Mouse (Mus musculus) bone marrow, adult 2 months (tissue): Measurements from ENCODE around the gene Psd. TPM values are rescaled to one million over a fixed set of nuclear protein-coding genes. Genes with fewer than 3 reads are reported as not detected.

ENCODE experiments used
- H3K27ac ChIP-seq: fragments of 200-500 bp; 2 replicates; pipeline ENCODE4 v1.5.1; 2012; ENCODE audit warnings: low read depth, mild to moderate bottlenecking, control low read depth, inconsistent platforms, low read length; ENCODE audit not compliant: control insufficient read depth, poor library complexity, insufficient read depth
- H3K4me1 ChIP-seq: fragments of 200-500 bp; 2 replicates; pipeline ENCODE4 v1.6.1; 2011; ENCODE audit warnings: low read length; ENCODE audit not compliant: control insufficient read depth, insufficient read depth
- H3K4me3 ChIP-seq: fragments of 200-500 bp; replicated peaks from 2 replicates; pipeline ENCODE3; 2011; ENCODE audit warnings: mild to moderate bottlenecking, low read depth, low read length, control low read depth; ENCODE audit not compliant: control insufficient read depth
- CTCF ChIP-seq: fragments of 200-500 bp; IDR thresholded peaks from 2 replicates; pipeline ENCODE4 v1.5.1; 2011; ENCODE audit warnings: low read length, control low read depth; ENCODE audit not compliant: control insufficient read depth, insufficient read depth
- POLR2A ChIP-seq: fragments of 200-500 bp; IDR thresholded peaks from 2 replicates; pipeline ENCODE4 v1.6.1; 2011; ENCODE audit warnings: low read depth, mild to moderate bottlenecking, control low read depth, low read length, borderline replicate concordance; ENCODE audit not compliant: control insufficient read depth
- WGBS: fragments of 180-500 bp; shearing (Covaris S2); methylation state at CpG from one replicate; pipeline ENCODE4 v1.1.7; 2018; 5-methylcytosine and 5-hydroxymethylcytosine counted together
- polyA plus RNA-seq: library from polyadenylated mRNA; stranded (reverse); fragments of >200 nt; gene quantifications from 2 replicates; pipeline ENCODE4 v1.2.4, GENCODE M21; 2011; ENCODE audit warnings: low replicate concordance; ENCODE audit not compliant: missing spikeins, insufficient read depth, insufficient read length

Psd gene
- polyA plus RNA-seq, 1 experiment, result 4.8 TPM

GRCm38 (mm10) chr19:46321101-46321943, 5.6 kb downstream of the Psd start:
- no peak overlapping the region for H3K27ac ChIP-seq
- no peaks in the 10 kb centered on the region for H3K4me1 ChIP-seq
- no peak overlapping the region for H3K4me3 ChIP-seq
- 27% methylated on average over 6 of the region's 6 CpGs for WGBS
- TF ChIP-seq CTCF, result no peak
- TF ChIP-seq POLR2A, result no peak

GRCm38 (mm10) chr19:46320076-46320785, 6.7 kb downstream of the Psd start:
- WGBS, result 71% methylated on average over 8 of the region's 8 CpGs
- Histone ChIP-seq H3K4me3 (no peak overlapping the region), H3K27ac (no peak overlapping the region), H3K4me1 (peaks cover 1% of the 10 kb centered on the region; the same call in 1 of the 2 replicates)
- no peak for TF ChIP-seq POLR2A
- TF ChIP-seq CTCF, result no peak

DNA sequence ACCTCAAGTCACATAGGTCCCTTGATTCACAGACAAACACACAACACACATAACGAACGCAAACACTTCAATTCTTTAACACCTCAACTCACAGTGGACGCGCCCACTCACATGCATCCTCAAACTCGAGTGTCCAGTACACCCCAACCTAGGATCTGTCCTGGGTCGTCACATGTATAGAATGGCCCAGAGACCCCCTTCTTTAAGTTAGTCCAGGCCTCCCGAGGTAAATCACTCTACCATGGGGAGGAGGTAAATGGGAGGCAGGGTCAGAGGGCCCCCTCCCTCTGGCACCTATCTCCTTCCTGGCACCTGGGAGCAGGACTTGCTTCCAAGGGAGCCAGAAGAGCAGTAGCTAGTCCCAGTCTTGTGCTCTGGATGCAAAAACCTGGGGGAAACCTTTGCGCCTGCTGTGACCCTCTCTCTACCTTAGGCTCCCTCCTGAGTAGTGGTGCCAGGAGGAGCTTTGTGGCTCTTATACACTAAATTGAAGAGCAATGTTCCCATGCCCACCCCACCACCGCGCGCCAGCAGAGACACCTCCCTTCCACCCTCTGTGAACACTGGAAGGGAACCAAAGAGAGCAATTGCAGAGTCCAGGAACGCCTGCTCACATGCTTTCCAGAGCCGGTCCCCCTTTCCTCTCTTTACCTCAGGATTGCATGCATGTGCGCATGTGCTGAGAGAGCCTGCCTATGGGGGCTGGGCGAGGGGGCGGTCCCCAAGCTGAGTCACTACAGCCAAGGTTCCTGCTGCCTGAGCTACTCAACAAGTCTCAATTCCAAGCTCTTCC, 8.2 kb downstream of the Psd start:
- H3K4me1 ChIP-seq, result peaks cover 5% of the 10 kb centered on the region
- no peak for TF ChIP-seq CTCF
- TF ChIP-seq POLR2A, result no peak
- 16% methylated on average over 16 of the region's 16 CpGs for WGBS
- H3K4me3 ChIP-seq, result no peak overlapping the region
- H3K27ac ChIP-seq, result no peak overlapping the region

- no peak for TF ChIP-seq POLR2A
- TF ChIP-seq CTCF, result no peak
- Histone ChIP-seq H3K4me3 (no peak overlapping the region), H3K4me1 (peaks cover 5% of the 10 kb centered on the region)
These were observed 8.9 kb downstream of the Psd start for GRCm38 (mm10) chr19:46318031-46318471.

DNA sequence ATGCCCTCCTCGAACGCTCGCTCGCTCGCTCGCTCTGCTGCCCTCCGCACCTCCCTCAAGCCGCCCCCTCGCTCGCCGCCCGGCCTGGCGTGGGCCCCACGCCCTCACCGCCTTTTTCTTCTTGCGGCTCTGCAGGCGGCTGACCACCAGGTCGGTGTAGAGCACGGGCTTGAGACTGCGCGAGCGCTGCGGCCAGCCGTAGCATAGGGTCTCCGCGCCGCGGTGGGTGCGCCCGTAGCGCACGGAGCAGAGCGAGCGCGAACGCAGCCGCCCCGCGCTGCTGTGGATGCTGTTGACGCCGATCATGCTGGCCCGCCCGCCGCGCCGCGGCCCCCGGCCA, 9.4 kb downstream of the Psd start:
- WGBS, result 1% methylated on average over 48 of the region's 48 CpGs
- Histone ChIP-seq H3K4me1 (peaks cover 5% of the 10 kb centered on the region), H3K4me3 (no peak overlapping the region), H3K27ac (no peak overlapping the region; the same call in 1 of the 2 replicates)
- TF ChIP-seq POLR2A, result no peak
- no peak for TF ChIP-seq CTCF

More at GRCm38 (mm10) chr19:46318031-46318471, 8.9 kb downstream of the Psd start:
- no peak overlapping the region for H3K27ac ChIP-seq
- whole genome bisulfite sequencing, result 3% methylated on average over 33 of the region's 42 CpGs

- Histone ChIP-seq H3K4me1 (peaks cover 5% of the 10 kb centered on the region), H3K27ac (no peak overlapping the region; the same call in 1 of the 2 replicates), H3K4me3 (no peak overlapping the region)
- WGBS, result 36% methylated on average over 15 of the region's 15 CpGs
- TF ChIP-seq CTCF (no peak), POLR2A (no peak)
These were observed 10.0 kb downstream of the Psd start for GRCm38 (mm10) chr19:46316846-46317545.

GRCm38 (mm10) chr19:46315752-46316610, 11.0 kb downstream of the Psd start:
- peak overlapping the region; percentile 22; the same call in 1 of the 2 replicates for H3K27ac ChIP-seq
- no peak overlapping the region for H3K4me3 ChIP-seq
- 54% methylated on average over 12 of the region's 12 CpGs for WGBS
- H3K4me1 ChIP-seq, result peaks cover 5% of the 10 kb centered on the region
- no peak for TF ChIP-seq CTCF
- no peak for TF ChIP-seq POLR2A
